Mouse (Mus musculus) heart, embryonic 16.5 days (tissue): Measurements from ENCODE around the gene Bbs7. TPM values are rescaled to one million over a fixed set of nuclear protein-coding genes. Genes with fewer than 3 reads are reported as not detected.

Source experiments
- ATAC-seq: fragments of 200-750 bp; cut with Nextera tagmentation; replicated peaks from 2 replicates; pipeline ENCODE4 v1.8.0; 2017; ENCODE audit warnings: moderate number of reproducible peaks; ENCODE audit not compliant: insufficient read depth, low FRiP score; ENCODE audit errors: extremely low read depth
- H3K27ac ChIP-seq: fragments of 300-500 bp; sonication (generic); 2 replicates; pipeline ENCODE4 v1.5.1; 2014; ENCODE audit warnings: mild to moderate bottlenecking, low read length, control low read depth, moderate library complexity
- H3K27me3 ChIP-seq: fragments of 300-500 bp; sonication (generic); 2 replicates; pipeline ENCODE4 v1.6.1; 2014; ENCODE audit warnings: low read length, mixed read lengths; ENCODE audit not compliant: control insufficient read depth, insufficient read depth
- H3K36me3 ChIP-seq: fragments of 300-500 bp; sonication (generic); 2 replicates; pipeline ENCODE4 v1.6.1; 2014; ENCODE audit not compliant: control insufficient read depth, insufficient read depth
- H3K4me1 ChIP-seq: fragments of 300-500 bp; sonication (generic); 2 replicates; pipeline ENCODE4 v1.6.1; 2014; ENCODE audit warnings: low read length, mixed read lengths; ENCODE audit not compliant: control insufficient read depth, insufficient read depth
- H3K4me2 ChIP-seq: fragments of 300-500 bp; sonication (generic); 2 replicates; pipeline ENCODE4 v1.6.1; 2014; ENCODE audit warnings: low read depth, mild to moderate bottlenecking, control low read depth, low read length
- H3K4me3 ChIP-seq: fragments of 300-500 bp; sonication (generic); 2 replicates; pipeline ENCODE4 v1.5.1; 2014; ENCODE audit warnings: mild to moderate bottlenecking, control low read depth, low read length
- H3K9ac ChIP-seq: fragments of 300-500 bp; sonication (generic); 2 replicates; pipeline ENCODE4 v1.6.1; 2014; ENCODE audit warnings: low read length, control low read depth
- H3K9me3 ChIP-seq: fragments of 300-500 bp; sonication (generic); replicated peaks from 2 replicates; pipeline ENCODE4 v1.6.1; 2016; ENCODE audit warnings: low read length; ENCODE audit not compliant: control insufficient read depth
- WGBS: fragments of 180-500 bp; shearing (Covaris S2); extraction: QIAGEN DNeasy Blood & Tissue Kit; methylation state at CpG from one replicate; pipeline ENCODE4 v1.1.7; 2014; 5-methylcytosine and 5-hydroxymethylcytosine counted together
- polyA plus RNA-seq: library from polyadenylated mRNA; unstranded; fragments of >200 nt; fragmentation: Nextera tagmentation; extraction: Ambion mirVana; gene quantifications from 2 replicates; pipeline ENCODE4 v1.2.1, GENCODE M21; 2015

Bbs7 gene
- polyA plus RNA-seq, 1 experiment from 2014 or later = 10.0 TPM

DNA sequence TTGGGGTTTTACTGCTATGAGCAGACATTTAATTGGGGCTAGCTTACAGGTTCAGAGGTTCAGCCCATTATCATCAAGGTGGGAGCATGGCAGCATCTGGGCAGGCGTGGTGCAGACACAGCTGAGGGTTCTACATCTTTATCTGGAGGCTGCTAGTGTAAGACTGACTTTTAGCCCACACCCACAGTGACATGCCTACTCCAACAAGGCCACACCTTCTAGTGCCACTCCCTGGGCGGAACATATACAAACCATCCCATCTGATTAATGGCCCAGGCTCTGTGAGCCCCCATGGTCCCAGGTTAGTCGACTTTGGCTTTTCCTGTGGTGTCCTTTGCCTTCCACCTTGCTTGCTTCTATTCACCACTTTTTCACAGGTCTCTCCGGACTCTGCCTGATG is 53.7 kb downstream of the Bbs7 start:
- Histone ChIP-seq H3K36me3 (peaks cover 49% of the 10 kb centered on the region), H3K4me3 (no peak overlapping the region), H3K9me3 (no peaks in the 10 kb centered on the region), H3K4me2 (no peak overlapping the region), H3K27ac (no peak overlapping the region), H3K4me1 (no peaks in the 10 kb centered on the region), H3K27me3 (no peaks in the 10 kb centered on the region), H3K9ac (no peak overlapping the region)
- ATAC-seq = no peak
- 79% methylated on average over 4 of the region's 4 CpGs for WGBS

DNA sequence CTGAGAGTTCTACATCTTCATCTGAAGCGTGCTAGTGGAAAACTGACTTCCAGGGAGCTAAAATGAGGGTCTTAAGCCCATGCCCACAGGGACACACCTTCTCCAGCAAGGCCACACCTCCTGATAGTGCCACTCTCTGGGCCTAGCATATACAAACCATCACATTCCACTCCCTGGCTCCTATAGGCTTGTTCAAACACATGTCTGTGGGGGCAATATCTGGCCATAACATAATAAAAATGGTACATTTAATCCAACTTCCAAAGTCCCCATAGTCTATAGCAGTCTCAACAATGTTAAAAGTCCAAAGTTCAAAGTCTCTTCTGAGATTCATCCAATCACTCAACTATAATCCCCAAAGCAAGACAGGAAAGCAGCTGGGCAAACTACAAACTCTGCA is 55.7 kb downstream of the Bbs7 start:
- WGBS = 80% methylated on average over 1 of the region's 1 CpGs
- Histone ChIP-seq H3K27me3 (no peaks in the 10 kb centered on the region), H3K36me3 (peaks cover 43% of the 10 kb centered on the region), H3K4me3 (no peak overlapping the region), H3K4me2 (no peak overlapping the region), H3K9me3 (no peaks in the 10 kb centered on the region), H3K27ac (no peak overlapping the region), H3K4me1 (no peaks in the 10 kb centered on the region), H3K9ac (no peak overlapping the region)
- ATAC-seq = no peak

DNA sequence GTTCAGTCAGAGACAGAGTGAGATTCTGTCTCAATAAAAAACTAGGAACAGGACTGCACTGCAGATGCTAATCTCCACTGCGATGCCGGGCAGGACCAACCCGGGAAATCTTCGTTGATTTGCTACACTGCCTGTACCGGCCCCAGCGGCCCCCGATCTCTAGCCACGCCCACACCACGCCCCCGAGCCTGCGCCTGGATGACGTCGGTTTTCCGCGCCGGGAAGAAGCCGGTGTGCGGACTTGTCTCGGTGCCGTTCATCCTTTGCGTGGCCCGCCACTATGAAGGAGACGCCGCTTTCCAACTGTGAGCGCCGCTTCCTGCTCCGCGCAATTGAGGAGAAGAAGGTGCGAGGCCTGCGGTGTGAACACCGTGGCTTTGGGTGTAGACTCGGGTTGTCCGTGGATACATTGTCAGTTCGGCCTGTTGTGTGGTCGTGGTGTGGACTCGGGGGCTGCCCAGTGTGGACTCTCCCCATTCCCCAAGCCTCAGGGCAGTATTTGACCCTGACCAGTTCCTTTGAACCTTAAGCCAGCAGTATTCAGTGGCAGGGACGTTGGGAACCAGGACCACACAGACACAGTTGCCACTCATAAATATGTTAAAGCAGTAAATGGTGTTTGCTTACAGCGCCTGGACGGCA is 60.8 kb downstream of the Bbs7 start, which contains the start of gene Exosc9:
Gene Exosc9, plus strand, starts transcription at position 201 of the 642 bp plus-strand sequence.
- Histone ChIP-seq H3K4me3 (peak within 1 kb of the TSS; percentile 92), H3K4me2 (peak within 1 kb of the TSS; percentile 98), H3K4me1 (peaks cover 5% of the 10 kb centered on the region; the same call in 1 of the 2 replicates), H3K27me3 (no peaks in the 10 kb centered on the region), H3K36me3 (peaks cover 26% of the 10 kb centered on the region), H3K27ac (peak within 1 kb of the TSS; percentile 40; the same call in 1 of the 2 replicates), H3K9me3 (no peaks in the 10 kb centered on the region), H3K9ac (peak within 1 kb of the TSS; percentile 85)
- peak; percentile 91 for ATAC-seq
- under 1% methylated on average over 39 of the region's 39 CpGs for WGBS

DNA sequence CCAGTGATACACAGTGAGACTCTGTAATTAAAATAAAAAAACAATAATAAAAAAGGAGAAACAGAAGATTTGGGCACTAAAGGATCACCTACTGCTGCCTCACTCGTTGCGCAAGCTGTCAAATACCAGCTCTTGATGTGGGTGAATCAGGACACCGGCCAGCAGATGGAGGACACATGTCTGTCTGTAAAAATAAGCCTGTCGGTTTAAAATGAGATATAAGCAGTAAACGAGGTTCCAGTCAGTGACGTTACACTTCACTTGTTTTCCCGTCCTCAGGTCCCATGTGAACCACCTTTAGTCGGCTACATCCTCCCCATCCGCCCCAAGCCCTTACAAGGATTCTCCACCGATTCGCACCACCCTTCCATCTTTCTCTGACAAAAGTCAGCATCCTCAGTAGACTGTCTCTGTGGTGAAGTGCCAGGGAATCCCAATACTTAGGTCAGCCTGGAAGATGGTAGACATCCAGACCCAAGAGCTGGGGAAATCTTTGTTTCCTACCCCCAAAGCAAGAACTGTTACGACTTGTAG is 61.4 kb downstream of the Bbs7 start:
- ATAC-seq = no peak; the same call in 1 of the 2 replicates
- H3K27ac ChIP-seq = no peak overlapping the region
- peak overlapping the region; percentile 92 for H3K4me3 ChIP-seq
- H3K27me3 ChIP-seq = no peaks in the 10 kb centered on the region
- H3K36me3 ChIP-seq = peaks cover 23% of the 10 kb centered on the region
- no peaks in the 10 kb centered on the region for H3K9me3 ChIP-seq
- 18% methylated on average over 12 of the region's 12 CpGs for WGBS
- H3K4me2 ChIP-seq = peak overlapping the region; percentile 98
- peaks cover 5% of the 10 kb centered on the region; the same call in 1 of the 2 replicates for H3K4me1 ChIP-seq
- H3K9ac ChIP-seq = peak overlapping the region; percentile 85

DNA sequence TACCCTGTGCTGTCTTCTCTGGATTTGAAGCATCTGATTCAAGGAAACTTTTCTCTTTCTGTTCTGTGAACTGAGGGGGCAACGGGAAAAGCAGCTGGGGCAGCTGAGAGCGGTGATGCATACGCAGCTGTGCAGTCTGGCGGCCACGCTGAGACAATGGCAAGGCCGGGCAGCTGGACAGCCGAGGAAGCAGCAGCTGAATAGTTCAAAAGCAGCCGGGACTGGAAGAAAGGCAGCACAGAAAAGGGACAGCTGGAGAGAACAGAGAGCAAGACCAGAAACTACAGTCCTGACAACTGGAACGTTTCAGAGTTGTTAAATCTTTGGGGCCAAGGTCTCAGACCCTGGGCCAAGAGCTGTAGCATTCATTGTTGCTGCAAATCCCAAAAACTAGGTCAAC is 61.9 kb downstream of the Bbs7 start:
- no peak overlapping the region for H3K4me3 ChIP-seq
- H3K27me3 ChIP-seq = no peaks in the 10 kb centered on the region
- H3K27ac ChIP-seq = no peak overlapping the region
- peaks cover 5% of the 10 kb centered on the region; the same call in 1 of the 2 replicates for H3K4me1 ChIP-seq
- H3K9ac ChIP-seq = no peak overlapping the region
- H3K4me2 ChIP-seq = peak overlapping the region; percentile 98; the same call in 1 of the 2 replicates
- WGBS = 45% methylated on average over 9 of the region's 9 CpGs
- no peak for ATAC-seq
- H3K9me3 ChIP-seq = no peaks in the 10 kb centered on the region
- H3K36me3 ChIP-seq = peaks cover 18% of the 10 kb centered on the region

DNA sequence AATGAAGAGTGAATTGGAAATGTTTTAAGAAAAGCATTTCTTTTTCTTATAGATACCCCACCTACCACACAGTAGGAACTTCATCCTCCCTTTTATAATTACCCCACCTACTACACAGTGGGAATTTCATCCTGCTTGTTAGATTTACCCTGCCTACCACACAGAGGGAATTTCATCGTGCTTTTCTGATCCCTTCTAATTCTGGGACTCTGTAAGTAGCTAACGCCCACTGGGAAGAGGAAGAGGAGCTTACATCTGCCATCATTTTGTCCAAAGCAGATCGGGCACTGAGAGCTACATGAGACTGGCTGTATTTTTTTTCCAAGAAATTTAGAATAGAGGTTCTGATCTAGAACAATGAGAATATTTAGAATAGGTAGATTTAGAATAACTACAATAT is 68.3 kb downstream of the Bbs7 start:
- H3K9ac ChIP-seq = no peak overlapping the region
- no peak overlapping the region for H3K4me2 ChIP-seq
- H3K9me3 ChIP-seq = no peaks in the 10 kb centered on the region
- no peak for ATAC-seq
- H3K36me3 ChIP-seq = no peaks in the 10 kb centered on the region
- H3K4me3 ChIP-seq = no peak overlapping the region
- no peaks in the 10 kb centered on the region for H3K27me3 ChIP-seq
- WGBS = 69% methylated on average over 3 of the region's 3 CpGs
- no peaks in the 10 kb centered on the region for H3K4me1 ChIP-seq
- H3K27ac ChIP-seq = no peak overlapping the region

DNA sequence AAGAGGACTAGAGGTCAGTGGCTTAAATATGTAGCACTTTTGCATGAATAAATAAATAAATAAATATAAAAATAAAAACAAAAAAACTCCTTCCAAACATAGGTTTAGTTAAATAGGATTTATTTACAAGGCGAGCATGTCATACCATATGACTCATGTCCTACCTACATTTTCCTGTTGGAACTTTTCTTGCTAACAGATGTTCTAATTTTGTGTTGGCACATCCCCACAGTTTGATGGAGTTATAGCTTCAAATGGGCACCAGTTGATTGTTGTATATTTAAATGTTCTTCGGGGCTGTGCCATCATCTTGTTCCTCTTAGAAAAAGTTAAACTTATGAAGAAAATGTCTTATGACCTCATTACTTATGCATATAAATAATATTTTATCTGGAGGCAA is 71.9 kb downstream of the Bbs7 start:
- no peaks in the 10 kb centered on the region for H3K4me1 ChIP-seq
- 73% methylated on average over 2 of the region's 2 CpGs for WGBS
- H3K27ac ChIP-seq = no peak overlapping the region
- no peak overlapping the region for H3K4me2 ChIP-seq
- no peak for ATAC-seq
- no peak overlapping the region for H3K4me3 ChIP-seq
- H3K36me3 ChIP-seq = no peaks in the 10 kb centered on the region
- no peaks in the 10 kb centered on the region for H3K9me3 ChIP-seq
- H3K9ac ChIP-seq = no peak overlapping the region
- H3K27me3 ChIP-seq = 0 out of 2 replicates have a peak, but pooled peaks cover 2% of the 10 kb centered on the region

DNA sequence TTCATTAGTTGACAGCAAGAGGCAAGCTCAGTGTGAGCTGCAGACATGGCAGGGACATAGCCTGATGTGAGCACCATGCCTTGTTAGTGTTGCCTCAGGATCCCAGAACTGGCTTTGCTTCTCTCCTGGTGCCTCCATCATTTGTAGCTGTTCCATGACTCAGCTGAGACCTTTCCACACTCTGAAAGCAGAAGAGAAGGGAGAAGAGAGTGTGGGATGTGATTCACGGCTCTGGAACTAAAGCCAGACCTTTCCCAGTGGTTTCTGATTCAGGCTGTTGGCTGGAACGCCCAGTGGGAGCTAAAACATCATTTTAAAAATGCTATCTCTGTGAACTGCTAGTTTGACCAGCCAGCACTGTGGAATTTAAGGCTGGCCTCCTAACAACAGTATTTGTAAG is 72.5 kb downstream of the Bbs7 start:
- Histone ChIP-seq H3K9ac (no peak overlapping the region), H3K9me3 (no peaks in the 10 kb centered on the region), H3K4me3 (no peak overlapping the region), H3K36me3 (no peaks in the 10 kb centered on the region), H3K27ac (no peak overlapping the region), H3K27me3 (0 out of 2 replicates have a peak, but pooled peaks cover 2% of the 10 kb centered on the region), H3K4me1 (no peaks in the 10 kb centered on the region), H3K4me2 (no peak overlapping the region)
- no peak for ATAC-seq
- 49% methylated on average over 2 of the region's 2 CpGs for WGBS

DNA sequence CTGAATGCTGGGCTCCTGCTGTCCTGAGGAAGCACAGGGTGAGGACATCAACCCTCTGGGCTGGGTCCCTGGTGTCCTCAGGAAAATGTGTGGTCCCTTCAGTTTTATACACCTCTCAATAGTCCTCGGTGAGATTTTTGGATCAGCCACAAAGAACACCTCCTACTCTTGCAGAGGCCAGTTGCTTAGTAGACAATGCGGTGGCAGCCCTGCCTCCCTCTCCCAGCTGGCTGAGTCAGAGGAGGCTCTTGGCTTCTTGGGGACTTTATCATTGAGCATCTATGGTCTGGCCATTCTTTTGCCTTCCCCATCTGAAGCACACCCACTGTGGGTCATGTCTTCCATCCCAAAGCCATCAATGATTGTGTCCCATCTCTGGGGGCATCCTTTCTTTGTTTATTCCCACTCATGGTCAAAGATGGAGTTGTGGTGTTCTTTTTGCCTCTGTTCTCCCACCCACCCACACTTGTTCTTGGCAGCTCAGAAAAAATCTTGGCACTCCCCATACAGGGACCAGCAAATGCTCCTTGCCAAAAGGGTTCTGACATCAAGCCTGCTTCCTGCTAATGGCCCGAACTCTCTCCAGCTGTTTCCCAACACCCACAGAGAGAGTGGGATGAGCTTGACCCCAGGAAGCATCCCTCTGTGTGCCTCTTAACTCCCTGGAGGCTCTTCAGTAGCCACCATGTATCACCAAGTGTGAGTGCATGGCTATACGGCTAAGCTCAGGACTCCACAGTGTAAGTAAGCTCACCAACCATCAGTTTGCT is 75.4 kb downstream of the Bbs7 start:
- Histone ChIP-seq H3K4me2 (no peak overlapping the region), H3K4me1 (peaks cover 6% of the 10 kb centered on the region), H3K4me3 (no peak overlapping the region), H3K9me3 (no peaks in the 10 kb centered on the region), H3K9ac (no peak overlapping the region), H3K36me3 (no peaks in the 10 kb centered on the region), H3K27me3 (0 out of 2 replicates have a peak, but pooled peaks cover 2% of the 10 kb centered on the region), H3K27ac (no peak overlapping the region)
- 64% methylated on average over 4 of the region's 4 CpGs for WGBS
- ATAC-seq = no peak
